Mouse (Mus musculus): Measurements from ENCODE around the gene Dcun1d1.

DNA sequence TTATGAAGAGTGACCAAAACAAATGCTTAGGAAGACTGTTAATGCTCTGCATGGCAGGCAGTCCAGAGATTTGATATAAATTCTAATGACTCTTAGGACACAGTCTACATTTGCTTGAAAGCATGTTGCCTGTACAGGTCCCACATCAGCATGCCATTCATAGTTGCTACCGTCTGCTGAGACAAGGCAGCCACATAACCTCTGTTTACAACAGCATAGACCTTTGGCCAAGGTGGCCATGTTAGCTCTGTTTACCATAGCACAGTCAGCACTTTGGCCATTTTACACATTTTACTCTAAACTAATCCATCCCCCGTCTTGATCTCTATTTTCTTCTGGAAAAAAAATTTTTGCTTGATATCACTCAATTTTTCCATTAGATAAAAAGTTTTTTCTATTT, 47.7 kb downstream of the Dcun1d1 start:
- TF ChIP-seq POLR2A (IDR thresholded peaks at IDR 0.05; ENCODE audit: insufficient read depth, low read depth, low read length) (no peak), CTCF (IDR thresholded peaks at IDR 0.05) (no peak), EP300 (IDR thresholded peaks at IDR 0.05; ENCODE audit: insufficient read depth, low read depth, low read length) (no peak)

All from heart, adult 2 months (tissue).